Mouse (Mus musculus) neural tube, embryonic 11.5 days (tissue): ENCODE data around the gene Col6a6. TPM values are rescaled to one million over a fixed set of nuclear protein-coding genes. Genes with fewer than 3 reads are reported as not detected.
A peak's percentile ranks its signal among the peaks of the same experiment; 100 is the strongest.

Source experiments
- ATAC-seq: fragments of 200-750 bp; cut with Nextera tagmentation; 2 replicates; pipeline ENCODE4 v1.8.0; 2017; ENCODE audit warnings: moderate number of reproducible peaks, mild to moderate bottlenecking, moderate TSS enrichment, moderate library complexity; ENCODE audit not compliant: insufficient read depth, low FRiP score, low TSS enrichment
- DNase-seq: peaks from one replicate; pipeline ENCODE4 v3.0.0-alpha.2; 2015; ENCODE audit warnings: low spot score
- H3K27ac ChIP-seq: fragments of 300-500 bp; sonication (generic); 2 replicates; pipeline ENCODE4 v1.5.1; 2014; ENCODE audit warnings: low read depth, mild to moderate bottlenecking, low read length
- H3K27me3 ChIP-seq: fragments of 300-500 bp; sonication (generic); 2 replicates; pipeline ENCODE4 v1.6.1; 2014; ENCODE audit warnings: mild to moderate bottlenecking, low read length, mixed read lengths; ENCODE audit not compliant: control insufficient read depth, insufficient read depth
- H3K36me3 ChIP-seq: fragments of 300-500 bp; sonication (generic); 2 replicates; pipeline ENCODE4 v1.6.1; 2014; ENCODE audit warnings: mild to moderate bottlenecking, low read length, moderate library complexity, mixed read lengths; ENCODE audit not compliant: control insufficient read depth, insufficient read depth
- H3K4me1 ChIP-seq: fragments of 300-500 bp; sonication (generic); 2 replicates; pipeline ENCODE4 v1.6.1; 2014; ENCODE audit warnings: low read length, mixed read lengths; ENCODE audit not compliant: control insufficient read depth, insufficient read depth
- H3K4me2 ChIP-seq: fragments of 300-500 bp; sonication (generic); 2 replicates; pipeline ENCODE4 v1.6.1; 2014; ENCODE audit warnings: low read depth, mild to moderate bottlenecking, moderate library complexity
- H3K4me3 ChIP-seq: fragments of 300-500 bp; sonication (generic); 2 replicates; pipeline ENCODE4 v1.5.1; 2014; ENCODE audit warnings: low read depth, low read length
- H3K9ac ChIP-seq: fragments of 300-500 bp; sonication (generic); 2 replicates; pipeline ENCODE4 v1.6.1; 2014; ENCODE audit warnings: mild to moderate bottlenecking, low read length
- H3K9me3 ChIP-seq: fragments of 300-500 bp; sonication (generic); 2 replicates; pipeline ENCODE4 v1.6.1; 2016; ENCODE audit warnings: low read length; ENCODE audit not compliant: control insufficient read depth
- WGBS: fragments of 180-500 bp; shearing (Covaris S2); extraction: QIAGEN DNeasy Blood & Tissue Kit; methylation state at CpG from one replicate; pipeline ENCODE4 v1.1.7; 2014; 5-methylcytosine and 5-hydroxymethylcytosine counted together
- polyA plus RNA-seq: library from polyadenylated mRNA; unstranded; fragments of >200 nt; fragmentation: Nextera tagmentation; extraction: Ambion mirVana; gene quantifications from 2 replicates; pipeline ENCODE4 v1.2.1, GENCODE M21; 2014

The Col6a6 gene
- 0.13 and 0.20 TPM in 2 replicates for polyA plus RNA-seq

DNA sequence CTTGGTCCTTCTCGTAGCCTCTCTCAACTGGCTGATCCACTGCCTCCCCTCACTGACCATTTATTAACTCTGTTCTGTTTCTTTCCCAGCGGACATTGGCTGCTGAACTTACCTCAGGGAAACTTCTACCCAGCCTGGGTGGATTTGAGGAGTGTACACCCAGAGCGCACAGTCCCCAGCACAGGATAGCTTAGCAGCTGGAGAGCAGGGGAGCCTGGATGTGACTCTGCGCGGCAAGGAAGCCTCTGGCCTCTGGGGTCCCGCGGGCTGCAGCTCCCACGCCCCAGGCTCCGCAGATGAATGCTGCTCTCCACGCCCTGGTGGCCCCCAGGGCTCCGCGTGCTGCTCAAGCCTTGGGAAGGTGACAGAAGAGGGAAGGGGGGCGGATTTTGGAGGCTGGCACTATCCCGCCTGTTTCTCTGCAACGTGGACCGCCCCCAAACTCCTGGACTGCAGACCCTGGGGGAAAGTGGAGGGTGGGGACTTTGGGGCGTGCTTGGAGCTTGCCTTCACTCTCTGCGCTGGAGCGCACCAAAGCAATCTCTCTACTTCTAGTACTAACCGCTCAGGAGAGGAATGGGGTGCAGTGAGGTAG, at the start of gene Col6a6:
Col6a6 (minus strand) TSS at position 370 of the 595 bp plus-strand sequence.
- Histone ChIP-seq H3K27ac (no peak within 1 kb of the TSS), H3K4me1 (no peaks in the 10 kb centered on the region), H3K9ac (no peak within 1 kb of the TSS), H3K36me3 (no peaks in the 10 kb centered on the region), H3K27me3 (no peaks in the 10 kb centered on the region), H3K9me3 (no peaks in the 10 kb centered on the region), H3K4me3 (no peak within 1 kb of the TSS), H3K4me2 (peak within 1 kb of the TSS; percentile 14; the same call in 1 of the 2 replicates)
- DNase-seq (peak; percentile 18), ATAC-seq (no peak)
- WGBS: 15% methylated on average over 20 of the region's 20 CpGs

DNA sequence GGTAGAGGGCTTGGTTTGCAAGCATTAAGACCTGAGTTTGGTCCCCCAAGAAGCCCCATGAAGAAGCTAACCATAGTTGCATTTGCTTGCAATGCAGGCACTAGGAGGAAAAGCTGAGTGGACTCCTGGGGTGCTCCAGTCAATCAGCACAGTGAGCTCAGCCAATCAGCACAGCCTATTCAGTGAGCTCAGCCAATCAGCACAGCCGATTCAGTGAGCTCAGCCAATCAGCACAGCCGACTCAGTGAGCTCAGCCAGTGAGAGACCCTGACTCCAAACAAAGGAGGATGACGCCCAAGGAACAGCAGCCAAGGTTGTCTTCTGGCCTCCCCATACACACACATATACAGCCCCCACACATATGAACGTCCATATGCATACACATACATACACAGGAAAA, 48.2 kb upstream of the Col6a6 start:
- Histone ChIP-seq H3K27ac (no peak overlapping the region), H3K36me3 (no peaks in the 10 kb centered on the region), H3K27me3 (no peaks in the 10 kb centered on the region), H3K4me1 (no peaks in the 10 kb centered on the region), H3K4me2 (no peak overlapping the region), H3K9ac (no peak overlapping the region), H3K9me3 (no peaks in the 10 kb centered on the region), H3K4me3 (no peak overlapping the region)
- DNase-seq (peak; percentile 18), ATAC-seq (no peak)
- 88% methylated on average over 4 of the region's 4 CpGs for WGBS

DNA sequence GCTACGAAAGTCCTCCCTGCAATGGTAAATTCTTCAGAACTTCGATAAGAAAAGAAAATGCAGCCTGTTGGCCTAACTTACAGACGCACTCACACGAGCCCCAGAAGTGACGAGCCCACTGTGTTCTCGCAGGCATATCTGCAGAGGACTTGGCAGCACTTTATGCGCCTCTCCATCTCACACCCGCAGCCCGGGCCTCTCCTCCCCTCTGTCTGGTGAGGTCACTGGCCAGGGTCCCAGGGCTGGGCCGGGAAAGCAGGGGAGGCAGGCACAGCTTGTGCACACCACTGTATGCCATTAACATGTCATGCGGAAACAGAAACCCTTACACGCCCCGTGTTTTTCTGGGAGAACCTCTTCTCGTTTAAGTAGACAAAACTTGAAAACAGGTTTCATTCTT, 43.7 kb upstream of the Col6a6 start:
- H3K9me3 ChIP-seq: no peaks in the 10 kb centered on the region
- H3K36me3 ChIP-seq: no peaks in the 10 kb centered on the region
- H3K4me1 ChIP-seq: no peaks in the 10 kb centered on the region
- ATAC-seq: no peak
- DNase-seq: no peak
- no peak overlapping the region for H3K4me2 ChIP-seq
- no peak overlapping the region for H3K9ac ChIP-seq
- no peaks in the 10 kb centered on the region for H3K27me3 ChIP-seq
- WGBS: 81% methylated on average over 14 of the region's 14 CpGs
- H3K4me3 ChIP-seq: no peak overlapping the region
- no peak overlapping the region for H3K27ac ChIP-seq

DNA sequence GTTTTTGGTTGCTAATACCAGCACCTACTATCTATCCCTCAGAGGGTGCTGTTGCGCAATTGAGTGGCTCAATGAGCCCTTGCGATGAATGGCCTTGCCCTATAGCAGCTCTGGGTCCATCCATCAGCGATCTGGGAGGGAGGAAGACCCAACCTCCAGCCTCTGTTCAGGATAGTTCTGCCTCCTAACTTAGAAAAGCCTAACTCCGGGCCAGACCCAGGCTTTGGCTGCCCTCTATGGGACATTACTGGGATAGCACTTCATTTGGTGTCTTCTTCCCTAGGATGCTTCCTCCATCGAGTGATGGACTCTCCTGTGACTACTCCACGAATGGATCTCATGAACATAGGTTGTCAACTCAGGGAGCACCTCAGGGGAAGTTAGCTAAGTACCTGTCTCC, 29.8 kb upstream of the Col6a6 start:
- no peak overlapping the region for H3K4me3 ChIP-seq
- no peak overlapping the region for H3K9ac ChIP-seq
- H3K27ac ChIP-seq: no peak overlapping the region
- ATAC-seq (no peak; the same call in 1 of the 2 replicates), DNase-seq (peak; percentile 66)
- 15% methylated on average over 6 of the region's 6 CpGs for WGBS
- no peaks in the 10 kb centered on the region for H3K4me1 ChIP-seq
- no peaks in the 10 kb centered on the region for H3K9me3 ChIP-seq
- no peak overlapping the region for H3K4me2 ChIP-seq
- H3K36me3 ChIP-seq: no peaks in the 10 kb centered on the region
- H3K27me3 ChIP-seq: no peaks in the 10 kb centered on the region

DNA sequence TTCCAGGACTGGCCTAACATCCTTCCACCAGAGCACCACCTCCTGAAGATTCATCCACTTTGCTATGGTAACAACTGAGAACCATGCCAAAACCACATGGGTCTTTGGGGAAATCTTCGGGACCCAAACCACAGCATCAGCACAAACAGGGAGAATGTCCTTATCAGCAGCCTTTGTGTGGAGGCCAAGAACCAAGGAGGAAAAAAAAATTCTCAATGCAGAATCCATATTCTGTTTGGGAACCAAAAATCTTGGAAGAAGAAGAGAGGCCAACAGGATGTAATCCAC, 24.8 kb upstream of the Col6a6 start:
- no peak overlapping the region for H3K4me3 ChIP-seq
- WGBS: 89% methylated on average over 1 of the region's 1 CpGs
- H3K27me3 ChIP-seq: no peaks in the 10 kb centered on the region
- no peak overlapping the region for H3K4me2 ChIP-seq
- DNase-seq: no peak
- no peaks in the 10 kb centered on the region for H3K36me3 ChIP-seq
- H3K27ac ChIP-seq: no peak overlapping the region
- 0 out of 2 replicates have a peak, but pooled peaks cover 3% of the 10 kb centered on the region for H3K4me1 ChIP-seq
- ATAC-seq: no peak
- no peaks in the 10 kb centered on the region for H3K9me3 ChIP-seq
- H3K9ac ChIP-seq: no peak overlapping the region

DNA sequence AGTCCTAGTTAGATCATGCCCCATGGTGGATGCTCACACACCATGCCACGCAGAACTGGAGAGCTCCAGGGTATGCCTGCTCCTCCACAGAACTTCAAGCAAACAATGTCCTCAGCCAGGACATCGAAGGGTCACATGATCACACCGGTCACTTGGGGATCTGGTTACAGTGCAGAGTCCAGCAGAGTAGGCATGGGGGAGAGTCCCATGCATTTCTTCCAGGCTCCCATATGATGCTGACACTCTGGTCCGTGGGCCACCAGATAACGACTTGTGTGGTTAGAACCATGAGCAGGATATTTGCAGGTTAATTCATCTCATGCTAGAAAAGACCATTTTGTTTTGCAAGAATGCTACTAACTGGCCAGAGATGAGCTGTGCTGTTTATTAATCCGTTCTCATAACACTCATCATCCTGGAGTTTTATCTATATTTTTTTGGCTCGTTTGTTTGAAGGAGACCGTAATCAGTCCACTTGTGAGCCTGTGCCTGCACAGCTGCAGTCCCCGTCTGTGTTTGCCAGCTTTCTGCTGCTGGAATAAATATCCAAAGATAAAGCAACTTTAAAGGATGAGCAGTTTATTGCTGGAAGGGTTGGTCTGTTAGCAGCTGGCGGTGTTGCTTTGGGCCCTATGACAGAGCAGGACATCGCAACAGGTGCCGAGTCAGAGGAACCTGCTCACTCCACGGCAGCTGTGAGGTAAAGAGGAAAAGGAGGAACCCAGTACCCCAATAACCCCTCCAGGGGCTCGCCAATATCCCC, 24.2 kb upstream of the Col6a6 start:
- Histone ChIP-seq H3K27ac (no peak overlapping the region), H3K4me3 (no peak overlapping the region), H3K27me3 (no peaks in the 10 kb centered on the region), H3K9ac (no peak overlapping the region), H3K4me2 (no peak overlapping the region), H3K36me3 (no peaks in the 10 kb centered on the region), H3K9me3 (no peaks in the 10 kb centered on the region), H3K4me1 (0 out of 2 replicates have a peak, but pooled peaks cover 3% of the 10 kb centered on the region)
- WGBS: 86% methylated on average over 14 of the region's 14 CpGs
- DNase-seq (no peak), ATAC-seq (no peak)

DNA sequence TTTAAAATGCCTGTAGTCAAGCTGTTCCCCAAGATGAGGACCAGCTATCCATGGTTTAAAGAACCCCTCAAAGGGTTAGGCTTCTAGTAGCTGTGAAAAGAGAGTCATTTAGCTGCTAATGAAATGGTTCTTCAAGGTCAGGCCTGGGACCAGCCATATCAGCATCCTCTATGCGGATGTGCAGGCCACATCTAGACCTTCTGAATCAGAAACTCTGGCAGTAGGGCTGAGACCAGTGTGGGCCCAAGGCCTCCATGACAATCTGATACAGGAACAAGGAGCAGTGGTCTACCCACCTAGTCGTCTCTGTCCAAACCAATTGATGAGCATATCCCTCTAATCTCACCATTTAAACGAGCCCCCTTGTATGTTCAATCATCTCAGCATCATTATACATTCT, 23.1 kb upstream of the Col6a6 start:
- no peak for ATAC-seq
- H3K9me3 ChIP-seq: no peaks in the 10 kb centered on the region
- WGBS: 89% methylated on average over 3 of the region's 3 CpGs
- no peak for DNase-seq
- H3K27me3 ChIP-seq: no peaks in the 10 kb centered on the region
- no peak overlapping the region for H3K9ac ChIP-seq
- H3K4me3 ChIP-seq: no peak overlapping the region
- H3K27ac ChIP-seq: no peak overlapping the region
- no peak overlapping the region for H3K4me2 ChIP-seq
- H3K4me1 ChIP-seq: 0 out of 2 replicates have a peak, but pooled peaks cover 3% of the 10 kb centered on the region
- no peaks in the 10 kb centered on the region for H3K36me3 ChIP-seq

DNA sequence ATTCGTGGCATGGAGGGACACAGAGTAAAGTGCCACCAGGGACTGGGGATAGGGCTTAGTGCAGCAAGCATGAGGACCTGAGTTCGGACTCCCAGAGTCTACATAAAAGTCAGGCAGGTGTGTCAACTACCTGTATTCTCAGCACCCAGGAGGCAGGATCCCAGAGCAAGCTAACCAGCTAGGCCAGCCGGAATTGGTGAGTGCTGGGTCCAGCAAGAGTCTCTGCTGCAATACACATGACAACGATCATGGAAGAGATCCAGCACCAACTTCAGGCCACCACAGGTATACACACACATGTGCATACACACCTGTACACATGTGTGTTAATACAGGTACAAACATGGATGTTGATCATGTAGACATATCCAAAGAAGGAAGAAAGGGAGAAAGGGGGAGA, 20.4 kb upstream of the Col6a6 start:
- 74% methylated on average over 4 of the region's 4 CpGs for WGBS
- DNase-seq (no peak), ATAC-seq (no peak)
- Histone ChIP-seq H3K4me1 (0 out of 2 replicates have a peak, but pooled peaks cover 3% of the 10 kb centered on the region), H3K9ac (no peak overlapping the region), H3K27ac (no peak overlapping the region), H3K4me3 (no peak overlapping the region), H3K36me3 (no peaks in the 10 kb centered on the region), H3K4me2 (no peak overlapping the region), H3K9me3 (no peaks in the 10 kb centered on the region), H3K27me3 (no peaks in the 10 kb centered on the region)

DNA sequence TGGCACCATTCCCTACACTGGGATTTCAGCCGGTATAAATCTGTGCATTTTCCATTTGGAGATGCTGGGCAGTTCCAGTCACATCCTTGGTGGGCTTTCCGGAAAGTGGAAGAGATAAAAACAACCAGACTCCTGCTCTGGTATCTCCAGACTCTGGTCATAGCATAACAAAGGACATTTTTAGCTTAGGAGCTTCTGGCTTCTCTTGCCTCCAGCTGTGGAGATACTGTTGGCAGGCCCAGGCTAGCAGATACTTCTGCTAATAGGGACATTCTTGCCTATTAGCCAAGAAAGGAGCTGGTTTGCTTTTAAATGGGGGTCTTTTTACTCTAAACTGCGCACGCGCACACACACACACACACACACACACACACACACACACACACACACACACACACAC, 19.3 kb upstream of the Col6a6 start:
- H3K4me3 ChIP-seq: no peak overlapping the region
- no peaks in the 10 kb centered on the region for H3K36me3 ChIP-seq
- no peaks in the 10 kb centered on the region for H3K9me3 ChIP-seq
- ATAC-seq: no peak
- 98% methylated on average over 5 of the region's 5 CpGs for WGBS
- 0 out of 2 replicates have a peak, but pooled peaks cover 3% of the 10 kb centered on the region for H3K4me1 ChIP-seq
- DNase-seq: no peak
- no peak overlapping the region for H3K9ac ChIP-seq
- no peak overlapping the region for H3K27ac ChIP-seq
- no peaks in the 10 kb centered on the region for H3K27me3 ChIP-seq
- H3K4me2 ChIP-seq: no peak overlapping the region
